Mouse (Mus musculus): ENCODE measurements around the gene Hic1. TPM values are rescaled to one million over a fixed set of nuclear protein-coding genes. Genes with fewer than 3 reads are reported as not detected.

Hic1 gene
- polyA plus RNA-seq, 1 experiment from 2014 or later = 26.9 TPM

DNA sequence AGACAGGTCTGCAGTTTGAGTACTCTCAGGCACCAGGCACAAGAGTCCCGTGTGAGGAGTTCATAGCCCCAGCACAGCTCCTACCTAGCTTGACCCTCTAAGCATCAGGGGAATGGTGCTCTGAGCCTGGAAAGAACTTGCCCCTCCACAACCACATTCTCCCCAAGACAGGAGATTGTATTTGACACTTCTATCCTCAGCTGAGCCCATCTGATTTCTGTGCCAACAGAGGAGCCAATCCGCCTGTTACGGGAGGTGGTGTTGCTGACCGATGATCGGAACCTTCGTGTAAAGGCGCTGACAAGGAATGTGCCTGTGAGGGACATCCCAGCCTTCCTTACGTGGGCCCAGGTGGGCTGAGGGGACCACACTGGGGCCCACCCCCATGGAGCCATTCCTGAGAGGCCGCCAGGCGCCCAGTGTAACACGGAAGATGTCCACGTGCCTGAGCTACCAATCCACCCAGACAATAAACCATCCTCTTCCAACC lies 6.7 kb downstream of the Hic1 start:
- WGBS = 71% methylated on average over 12 of the region's 12 CpGs

GRCm38 (mm10) chr11:75161417-75162008 lies 7.8 kb downstream of the Hic1 start:
- H3K9me3 ChIP-seq (replicated peaks; ENCODE audit: low read length) = no peaks in the 10 kb centered on the region
- H3K36me3 ChIP-seq (ENCODE audit: insufficient read depth, low read length) = peaks cover 25% of the 10 kb centered on the region; the same call in 1 of the 2 replicates
- TF ChIP-seq CTCF (IDR thresholded peaks at IDR 0.05; ENCODE audit: low read depth) = no peak
- ATAC-seq (replicated peaks; ENCODE audit: low FRiP score, low read depth) (no peak), DNase-seq (ENCODE audit: low spot score) (no peak)
- H3K4me3 ChIP-seq (replicated peaks; ENCODE audit: low read depth, low read length) = no peak overlapping the region
- H3K27ac ChIP-seq = peak overlapping the region; percentile 66
- no peak overlapping the region for H3K4me2 ChIP-seq (ENCODE audit: low read length)
- 0 out of 2 replicates have a peak, but pooled peaks cover 4% of the 10 kb centered on the region for H3K27me3 ChIP-seq (ENCODE audit: insufficient read depth, low read length)
- H3K9ac ChIP-seq (ENCODE audit: low read depth, low read length) = no peak overlapping the region
- 53% methylated on average over 4 of the region's 4 CpGs for WGBS
- peaks cover 20% of the 10 kb centered on the region for H3K4me1 ChIP-seq (replicated peaks; ENCODE audit: insufficient read depth, low read length)

More for the DNA sequence above, 6.7 kb downstream of the Hic1 start:
- Histone ChIP-seq H3K27ac (peak overlapping the region; percentile 66), H3K9ac (ENCODE audit: low read depth, low read length) (0 out of 2 replicates have a peak overlapping the region, but pooled peaks have one; percentile 1), H3K27me3 (ENCODE audit: insufficient read depth, low read length) (0 out of 2 replicates have a peak, but pooled peaks cover 4% of the 10 kb centered on the region), H3K9me3 (replicated peaks; ENCODE audit: low read length) (no peaks in the 10 kb centered on the region), H3K4me1 (replicated peaks; ENCODE audit: insufficient read depth, low read length) (peaks cover 26% of the 10 kb centered on the region), H3K4me2 (ENCODE audit: low read length) (peak overlapping the region; percentile 15; the same call in 1 of the 2 replicates), H3K36me3 (ENCODE audit: insufficient read depth, low read length) (peaks cover 25% of the 10 kb centered on the region; the same call in 1 of the 2 replicates), H3K4me3 (replicated peaks; ENCODE audit: low read depth, low read length) (no peak overlapping the region)
- no peak for DNase-seq (ENCODE audit: low spot score)
- ATAC-seq (replicated peaks; ENCODE audit: low FRiP score, low read depth) = no peak
- TF ChIP-seq CTCF (IDR thresholded peaks at IDR 0.05; ENCODE audit: low read depth) = no peak

- 70% methylated on average over 7 of the region's 7 CpGs for WGBS
- no peak for ATAC-seq (replicated peaks; ENCODE audit: low FRiP score, low read depth)
- H3K9me3 ChIP-seq (replicated peaks; ENCODE audit: low read length) = no peaks in the 10 kb centered on the region
- TF ChIP-seq CTCF (IDR thresholded peaks at IDR 0.05; ENCODE audit: low read depth) = no peak
- H3K27ac ChIP-seq = peak overlapping the region; percentile 66; the same call in 1 of the 2 replicates
- DNase-seq (ENCODE audit: low spot score) = no peak
- H3K4me3 ChIP-seq (replicated peaks; ENCODE audit: low read depth, low read length) = no peak overlapping the region
- H3K9ac ChIP-seq (ENCODE audit: low read depth, low read length) = no peak overlapping the region
- peaks cover 25% of the 10 kb centered on the region; the same call in 1 of the 2 replicates for H3K36me3 ChIP-seq (ENCODE audit: insufficient read depth, low read length)
- H3K4me2 ChIP-seq (ENCODE audit: low read length) = no peak overlapping the region
- H3K4me1 ChIP-seq (replicated peaks; ENCODE audit: insufficient read depth, low read length) = peaks cover 20% of the 10 kb centered on the region
- no peaks in the 10 kb centered on the region for H3K27me3 ChIP-seq (ENCODE audit: insufficient read depth, low read length)
Measured at GRCm38 (mm10) chr11:75160954-75161353, 8.4 kb downstream of the Hic1 start.

DNA sequence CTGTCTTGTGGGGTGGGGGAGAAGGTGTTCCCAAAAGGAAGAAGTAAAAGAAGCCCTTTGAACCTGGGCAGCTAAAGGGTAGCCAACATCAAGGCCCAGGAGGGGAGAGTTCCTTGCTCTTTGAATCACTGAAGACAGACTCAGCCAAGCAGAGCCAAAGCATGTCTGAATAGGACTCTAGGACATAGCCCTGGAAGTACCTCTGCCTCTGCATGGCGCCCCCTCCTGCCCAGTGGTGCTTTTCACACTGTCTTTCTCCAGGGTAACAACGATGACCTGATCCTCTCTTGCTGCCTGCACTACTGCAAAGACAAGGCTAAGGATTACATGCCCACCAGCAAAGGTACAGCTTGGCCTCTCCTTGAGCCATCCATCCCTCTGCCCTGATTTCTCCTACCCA lies 9.8 kb downstream of the Hic1 start:
- Histone ChIP-seq H3K4me3 (replicated peaks; ENCODE audit: low read depth, low read length) (no peak overlapping the region), H3K4me1 (replicated peaks; ENCODE audit: insufficient read depth, low read length) (peaks cover 14% of the 10 kb centered on the region), H3K27me3 (ENCODE audit: insufficient read depth, low read length) (no peaks in the 10 kb centered on the region), H3K9me3 (replicated peaks; ENCODE audit: low read length) (no peaks in the 10 kb centered on the region), H3K36me3 (ENCODE audit: insufficient read depth, low read length) (peaks cover 18% of the 10 kb centered on the region; the same call in 1 of the 2 replicates), H3K27ac (peak overlapping the region; percentile 71), H3K9ac (ENCODE audit: low read depth, low read length) (no peak overlapping the region), H3K4me2 (ENCODE audit: low read length) (no peak overlapping the region)
- 56% methylated on average over 2 of the region's 2 CpGs for WGBS
- no peak; the same call in 1 of the 2 replicates for ATAC-seq (replicated peaks; ENCODE audit: low FRiP score, low read depth)
- TF ChIP-seq CTCF (IDR thresholded peaks at IDR 0.05; ENCODE audit: low read depth) = peak; percentile 66
- no peak for DNase-seq (ENCODE audit: low spot score)

DNA sequence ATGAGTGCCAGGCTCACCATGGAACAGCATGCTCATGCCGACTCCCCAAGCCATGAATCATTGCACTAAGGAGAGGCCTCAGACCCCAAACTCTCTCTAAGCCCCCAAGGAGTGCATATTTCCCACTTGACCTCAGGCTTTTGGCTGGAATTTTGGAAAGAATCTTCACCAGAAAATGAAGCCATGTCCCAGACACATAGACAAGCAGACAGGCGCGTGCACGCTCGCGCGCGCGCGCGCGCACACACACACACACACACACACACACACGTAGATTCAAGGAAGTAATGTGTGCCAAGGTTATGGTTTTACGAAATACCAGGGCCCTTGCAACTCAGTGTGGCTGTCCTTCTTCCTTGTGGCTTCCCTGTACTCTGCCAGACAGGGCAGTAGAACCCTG lies 10.9 kb downstream of the Hic1 start:
- TF ChIP-seq CTCF (IDR thresholded peaks at IDR 0.05; ENCODE audit: low read depth) = no peak
- H3K4me1 ChIP-seq (replicated peaks; ENCODE audit: insufficient read depth, low read length) = peaks cover 14% of the 10 kb centered on the region; the same call in 1 of the 2 replicates
- no peak overlapping the region for H3K4me2 ChIP-seq (ENCODE audit: low read length)
- WGBS = 81% methylated on average over 14 of the region's 14 CpGs
- peak overlapping the region; percentile 71 for H3K27ac ChIP-seq
- DNase-seq (ENCODE audit: low spot score) (no peak), ATAC-seq (replicated peaks; ENCODE audit: low FRiP score, low read depth) (peak; percentile 38; the same call in 1 of the 2 replicates)
- H3K9me3 ChIP-seq (replicated peaks; ENCODE audit: low read length) = no peaks in the 10 kb centered on the region
- H3K27me3 ChIP-seq (ENCODE audit: insufficient read depth, low read length) = no peaks in the 10 kb centered on the region
- H3K4me3 ChIP-seq (replicated peaks; ENCODE audit: low read depth, low read length) = no peak overlapping the region
- H3K36me3 ChIP-seq (ENCODE audit: insufficient read depth, low read length) = peaks cover 14% of the 10 kb centered on the region; the same call in 1 of the 2 replicates
- H3K9ac ChIP-seq (ENCODE audit: low read depth, low read length) = no peak overlapping the region

- peaks cover 17% of the 10 kb centered on the region; the same call in 1 of the 2 replicates for H3K4me1 ChIP-seq (replicated peaks; ENCODE audit: insufficient read depth, low read length)
- ATAC-seq (replicated peaks; ENCODE audit: low FRiP score, low read depth) = peak; percentile 7; the same call in 1 of the 2 replicates
- no peaks in the 10 kb centered on the region for H3K27me3 ChIP-seq (ENCODE audit: insufficient read depth, low read length)
- TF ChIP-seq CTCF (IDR thresholded peaks at IDR 0.05; ENCODE audit: low read depth) = no peak
- no peaks in the 10 kb centered on the region for H3K9me3 ChIP-seq (replicated peaks; ENCODE audit: low read length)
- H3K4me2 ChIP-seq (ENCODE audit: low read length) = no peak overlapping the region
- no peak for DNase-seq (ENCODE audit: low spot score)
- 35% methylated on average over 2 of the region's 2 CpGs for WGBS
- peaks cover 8% of the 10 kb centered on the region; the same call in 1 of the 2 replicates for H3K36me3 ChIP-seq (ENCODE audit: insufficient read depth, low read length)
- H3K9ac ChIP-seq (ENCODE audit: low read depth, low read length) = no peak overlapping the region
- peak overlapping the region; percentile 71 for H3K27ac ChIP-seq
- no peak overlapping the region for H3K4me3 ChIP-seq (replicated peaks; ENCODE audit: low read depth, low read length)
Measured at GRCm38 (mm10) chr11:75157901-75158300, 11.4 kb downstream of the Hic1 start.
